Mouse (Mus musculus) thymus, postnatal 14 days (tissue): ENCODE results near the gene Ebpl.

Experiments used
- DNase-seq: peaks from one replicate; pipeline ENCODE4 v3.0.0; 2021

The Ebpl gene

DNA sequence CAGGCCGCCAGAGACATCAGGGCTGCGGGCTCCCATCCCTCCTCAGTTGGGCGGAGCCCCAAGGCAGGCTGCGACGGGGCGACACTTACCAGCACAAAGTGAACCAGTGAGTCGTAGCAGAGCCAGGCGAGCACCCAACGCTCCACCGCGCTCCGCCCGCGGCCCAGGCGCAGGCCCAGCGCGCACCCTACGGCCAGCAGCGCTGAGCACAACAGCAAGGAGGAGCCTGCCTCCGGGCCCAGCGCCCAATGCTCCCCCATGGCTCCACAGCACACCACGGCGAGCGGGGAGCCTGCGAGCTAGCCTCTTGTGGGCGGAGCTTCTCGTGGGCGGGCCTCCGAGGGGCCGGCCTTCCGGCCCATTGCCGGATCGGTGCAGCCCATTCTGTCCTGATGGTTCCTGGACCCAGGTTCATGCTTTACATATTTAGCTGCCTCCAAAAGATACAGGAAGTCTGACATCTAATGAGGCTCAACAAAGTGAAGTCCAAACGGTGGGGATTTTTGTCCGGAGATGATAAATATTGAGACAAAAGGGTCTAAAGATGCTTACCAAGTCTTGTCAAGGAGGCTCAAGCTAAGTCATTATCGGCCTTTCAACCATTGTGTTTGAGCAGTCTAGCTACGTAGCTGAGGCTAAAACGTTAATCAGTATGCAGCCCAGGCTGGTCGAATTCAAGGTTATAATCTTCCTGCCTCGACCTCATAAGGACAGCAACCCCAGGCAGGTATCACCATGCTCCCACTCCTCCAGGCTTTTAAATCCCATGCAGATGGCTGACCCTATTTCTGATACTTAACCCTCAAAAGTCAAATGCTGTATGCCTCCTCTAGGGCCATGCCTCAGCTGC, at the start of gene Ebpl:
Gene Ebpl (minus strand): TSS at position 309 of the 850 bp plus-strand sequence.
- DNase-seq: peak; percentile 90

DNA sequence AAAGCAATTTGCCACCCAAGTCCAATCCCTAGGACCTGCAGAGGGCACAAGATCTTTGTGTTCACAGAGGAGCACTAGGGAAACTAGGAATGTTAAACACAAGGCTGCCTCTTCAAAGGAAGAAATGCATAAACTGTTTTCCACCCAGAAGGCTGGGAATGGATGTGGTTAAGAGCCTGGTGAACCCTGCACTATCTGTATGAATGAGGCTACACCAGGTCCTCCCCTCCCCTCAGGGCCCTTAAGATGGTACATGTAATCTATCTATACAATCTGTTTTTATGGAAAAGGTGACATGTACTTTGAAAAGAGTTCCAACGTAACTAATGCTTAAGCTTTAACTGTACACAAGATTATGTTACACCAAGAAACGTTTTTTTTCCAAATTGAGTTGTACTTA, 49.8 kb upstream of the Ebpl start:
- DNase-seq: no peak

GRCm38 (mm10) chr14:61407055-61407454, 46.8 kb upstream of the Ebpl start:
- DNase-seq: no peak

DNA sequence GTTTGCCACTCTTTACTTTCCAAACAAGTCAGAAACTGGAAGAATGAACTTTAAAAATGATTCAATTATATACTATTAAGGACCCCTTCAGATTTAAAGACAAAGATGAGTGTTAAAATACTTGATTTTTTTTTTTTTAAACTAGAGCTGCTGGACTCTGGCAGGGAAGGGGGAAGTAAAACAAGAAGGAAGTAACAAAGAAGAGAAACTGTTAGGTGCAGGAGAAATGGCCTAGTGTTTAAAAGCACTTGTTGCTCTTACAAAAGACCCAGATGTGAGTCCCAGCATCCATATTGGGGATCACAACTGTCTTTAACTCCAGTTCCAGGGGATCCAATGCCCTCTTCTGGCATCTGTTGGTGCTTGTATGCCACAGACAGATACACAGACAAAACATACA, 45.5 kb upstream of the Ebpl start:
- no peak for DNase-seq

DNA sequence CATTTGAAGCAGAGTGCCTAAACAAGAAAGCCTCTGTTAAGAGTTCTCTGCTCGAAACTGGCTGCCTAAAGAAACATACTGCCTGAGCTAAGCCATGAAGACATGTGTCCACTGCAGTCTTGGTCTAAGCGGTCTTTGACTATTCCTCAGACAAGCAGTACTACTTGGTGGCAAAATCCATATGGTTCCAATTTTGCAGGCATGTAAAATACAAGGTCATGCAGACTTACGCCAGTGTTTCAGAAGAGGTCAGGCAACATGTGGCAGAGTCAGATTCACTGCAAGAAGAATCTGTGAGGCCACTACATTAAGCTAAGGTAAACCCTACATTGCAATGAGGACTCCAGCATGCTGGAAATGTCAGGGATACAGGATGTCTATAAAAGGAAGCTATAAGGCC, 44.7 kb upstream of the Ebpl start:
- DNase-seq: no peak

DNA sequence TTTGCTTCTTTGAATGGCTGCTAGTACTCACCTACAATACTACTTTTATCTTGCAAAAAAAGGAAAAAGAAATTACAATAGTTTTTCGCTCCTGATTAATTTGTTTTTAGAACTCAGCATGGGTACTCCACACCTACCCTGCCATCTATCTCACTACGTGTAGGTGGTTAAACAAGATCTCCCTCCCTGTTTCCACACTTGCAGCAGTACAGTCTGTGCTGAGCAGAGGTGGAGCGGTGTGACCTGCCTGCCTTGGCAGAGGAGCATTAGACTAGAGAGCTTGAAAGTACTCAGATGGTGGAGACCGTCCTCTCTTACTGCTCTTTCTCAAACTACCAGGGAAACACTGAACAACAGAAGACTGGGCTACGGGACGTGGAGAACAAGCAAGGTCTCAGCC, 34.5 kb upstream of the Ebpl start:
- no peak for DNase-seq

- no peak for DNase-seq
Observed at GRCm38 (mm10) chr14:61390586-61390985, 30.3 kb upstream of the Ebpl start.

- no peak for DNase-seq
Observed at GRCm38 (mm10) chr14:61367290-61367689, 7.1 kb upstream of the Ebpl start.

DNA sequence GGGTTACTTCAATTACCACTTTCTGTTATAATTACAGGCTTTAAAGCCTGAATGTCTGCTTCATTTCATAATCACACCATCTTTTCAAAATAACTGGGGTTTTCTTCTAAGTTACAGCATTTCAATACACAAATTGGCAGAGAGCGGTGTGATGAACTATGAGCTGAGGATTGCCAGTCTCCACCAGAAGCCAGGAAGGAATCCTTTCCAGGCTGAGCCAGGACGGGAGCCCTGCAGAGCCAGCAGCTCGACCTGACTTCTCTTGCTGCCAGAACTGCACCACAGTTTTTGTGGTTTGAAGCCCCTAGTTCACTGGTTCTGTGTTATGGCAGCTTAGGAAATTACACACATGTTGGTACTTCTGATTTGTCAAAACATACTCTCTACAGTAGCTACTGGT, 4.4 kb upstream of the Ebpl start:
- DNase-seq: no peak

DNA sequence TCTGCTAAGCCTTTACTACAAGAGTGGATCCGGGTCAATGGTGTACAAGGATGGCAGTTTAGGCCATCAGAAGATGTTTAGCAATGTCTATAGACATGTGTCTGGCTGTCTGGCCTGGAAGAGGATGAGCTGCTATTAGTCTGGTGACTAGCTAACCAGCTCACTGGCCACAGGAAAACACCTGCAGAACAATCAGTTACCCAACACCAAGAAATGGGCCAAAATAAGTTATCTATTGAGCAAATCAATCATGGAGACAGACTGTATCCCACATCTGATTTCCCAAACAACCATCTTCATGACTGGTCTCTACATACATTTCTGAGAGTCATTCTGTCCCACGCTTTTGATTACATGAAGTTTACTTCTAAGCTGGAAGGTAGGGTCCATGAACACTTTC, 3.5 kb upstream of the Ebpl start:
- DNase-seq: no peak

DNA sequence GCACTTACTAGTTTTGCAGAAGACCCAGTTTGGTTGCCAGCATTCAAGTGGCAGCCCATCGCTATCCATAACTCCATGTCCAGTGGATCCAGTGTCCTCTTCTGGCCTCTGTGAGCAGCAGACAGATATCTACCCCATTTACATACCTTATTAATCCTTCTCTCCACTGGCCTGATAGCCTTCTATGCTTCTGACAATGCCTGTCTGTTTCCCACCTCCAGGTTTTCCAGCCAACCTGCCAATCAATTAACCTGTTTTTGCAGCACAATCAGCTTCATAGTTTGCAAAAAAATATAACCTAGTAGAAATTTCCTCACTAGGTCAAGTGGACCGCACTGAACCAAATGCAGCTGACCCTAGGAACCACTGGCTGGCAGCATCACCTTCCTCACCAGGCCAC, 2.0 kb upstream of the Ebpl start:
- DNase-seq: no peak

DNA sequence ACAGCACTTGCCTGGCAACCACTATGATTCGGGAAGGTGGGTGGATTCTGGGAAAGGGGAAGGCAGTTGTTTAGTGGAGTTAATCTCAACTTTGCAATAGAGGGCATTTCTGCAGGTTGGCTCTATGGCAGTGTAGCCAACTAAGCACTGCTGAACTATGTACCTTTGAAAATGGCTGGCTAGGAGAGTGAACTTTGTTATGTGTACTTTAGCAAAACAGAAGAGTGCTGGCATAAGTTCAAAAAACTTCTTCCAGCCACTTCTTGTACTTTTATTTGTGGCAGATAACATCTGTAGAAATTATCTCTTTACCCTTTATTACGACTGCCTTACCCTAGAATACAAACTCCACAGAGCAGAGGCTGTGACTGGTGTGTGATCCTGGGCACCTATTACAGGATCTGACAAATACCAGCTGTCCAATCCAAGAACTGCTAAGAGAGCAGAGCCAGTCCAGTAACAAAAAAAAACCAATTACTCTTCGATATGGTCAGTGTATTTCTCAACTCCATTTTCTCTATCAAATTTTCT, 807 bp upstream of the Ebpl start:
- no peak for DNase-seq

- no peak for DNase-seq
Observed at GRCm38 (mm10) chr14:61354251-61355235, 5.7 kb downstream of the Ebpl start.

DNA sequence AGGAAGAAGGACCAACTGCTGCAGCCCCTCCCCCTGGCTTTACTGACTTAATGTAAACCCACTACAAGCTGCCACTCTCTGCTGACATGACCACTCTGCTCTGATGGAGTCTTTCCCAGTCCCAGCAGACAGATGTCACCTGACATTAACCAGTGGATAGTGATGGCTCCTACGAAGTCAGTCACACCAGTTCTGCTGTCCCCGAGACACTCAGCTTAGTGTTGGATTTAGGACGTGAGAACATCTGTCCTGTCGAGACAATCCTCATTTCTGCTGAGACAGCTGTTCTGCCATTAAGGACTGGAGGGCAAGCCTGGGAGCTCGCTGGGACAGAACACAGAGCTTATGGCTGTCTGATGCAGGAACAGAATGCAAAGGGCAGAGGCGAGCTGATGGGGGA, 9.4 kb downstream of the Ebpl start:
- no peak for DNase-seq

GRCm38 (mm10) chr14:61349876-61350275, 10.4 kb downstream of the Ebpl start:
- no peak for DNase-seq

- DNase-seq: no peak
Observed at GRCm38 (mm10) chr14:61346827-61347698, 13.2 kb downstream of the Ebpl start.

DNA sequence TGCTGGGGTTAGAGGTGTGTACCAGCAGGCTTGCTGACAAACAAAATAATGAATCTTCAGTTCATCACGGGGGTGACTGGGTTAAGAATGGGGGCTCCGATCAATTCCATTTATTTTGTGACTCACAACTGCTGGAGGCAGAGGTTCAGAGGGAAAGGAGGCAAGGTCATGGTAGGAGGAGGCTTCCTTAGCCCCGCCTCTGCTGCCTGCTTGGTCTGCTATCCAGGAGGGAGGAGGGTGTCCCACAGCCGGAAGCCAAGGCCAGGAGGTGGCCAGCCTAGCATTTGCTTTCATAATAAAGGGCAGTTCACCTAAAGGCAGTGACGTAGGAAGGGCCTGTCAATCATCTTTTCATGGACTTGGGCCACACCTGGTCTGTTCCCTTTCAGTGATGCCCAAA, 15.6 kb downstream of the Ebpl start:
- no peak for DNase-seq

DNA sequence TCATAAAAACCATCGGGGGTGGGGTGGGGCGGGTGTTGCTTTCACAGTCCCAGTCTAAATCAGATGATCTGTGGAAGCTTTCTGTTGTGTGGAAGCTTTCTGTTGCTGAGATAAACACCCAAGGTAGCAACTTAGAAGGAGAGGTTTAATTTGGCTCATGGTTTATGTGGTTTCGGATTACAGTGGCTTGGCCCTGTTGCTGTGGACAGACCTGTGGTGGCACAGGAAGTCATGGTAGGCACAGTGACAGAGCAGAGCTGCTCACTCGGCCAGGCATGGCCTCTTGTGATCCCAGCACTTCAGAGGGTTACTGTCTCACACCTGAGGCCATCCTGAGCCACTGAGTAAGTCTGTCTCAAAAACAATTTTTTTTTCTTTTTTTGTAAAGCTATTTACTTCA, 20.9 kb downstream of the Ebpl start:
- DNase-seq: no peak

DNA sequence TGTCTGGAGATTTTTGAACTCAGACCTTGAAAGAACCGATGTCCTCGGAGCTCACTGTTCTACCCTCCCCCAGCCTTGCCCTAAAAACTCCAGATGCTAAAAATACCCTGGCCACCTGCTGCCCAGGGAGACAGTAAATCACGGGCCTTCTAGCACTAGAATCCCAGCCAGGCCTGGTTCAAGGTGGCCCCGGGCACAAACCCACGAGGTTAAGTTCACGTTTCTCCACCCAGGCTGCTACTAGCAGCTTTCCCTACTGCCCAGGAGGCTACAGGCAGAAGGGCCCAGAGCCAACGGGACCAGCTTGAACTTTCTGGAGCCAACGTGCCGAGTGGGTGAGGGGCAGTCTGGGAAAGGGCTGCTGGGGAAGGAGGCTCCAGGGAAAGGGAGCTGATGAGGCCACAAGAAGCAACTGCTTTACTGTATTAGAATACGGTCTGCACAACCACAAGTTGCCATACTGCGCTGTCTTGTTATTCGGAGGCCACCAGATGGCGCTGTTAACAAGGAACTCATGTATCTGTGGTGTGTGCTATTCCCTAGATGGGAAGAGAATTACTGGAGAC, 29.2 kb downstream of the Ebpl start:
- DNase-seq: peak; percentile 78

DNA sequence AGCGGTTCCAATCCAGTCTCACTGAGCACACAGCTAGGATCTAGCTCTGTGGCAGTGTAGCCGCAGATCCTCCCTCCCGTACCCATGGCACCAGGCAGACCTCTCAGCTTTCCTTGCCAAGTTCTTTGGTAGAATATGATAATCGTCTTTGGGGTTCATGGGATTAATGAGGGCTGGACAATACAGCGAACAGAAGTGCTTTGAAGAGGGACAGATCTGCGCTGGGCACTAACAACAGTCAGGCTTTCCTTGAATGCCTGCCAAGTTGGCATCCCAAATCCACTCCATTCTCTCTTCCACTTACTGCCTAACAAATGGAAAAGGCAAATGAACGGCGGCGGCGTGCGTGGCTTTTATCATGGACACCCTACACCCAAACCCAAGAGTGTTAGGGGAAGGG, 29.6 kb downstream of the Ebpl start:
- no peak for DNase-seq

GRCm38 (mm10) chr14:61327618-61328450, 32.4 kb downstream of the Ebpl start:
- DNase-seq: peak; percentile 79
